Comparison of ENCODE assay signal across 13 mouse cellular contexts in genomic region chr2:168670241-168670640, GRCm38 (mm10).
"Had no signal": no experiment of that assay in that cellular context is flagged by ENCODE, and none has a peak within 500 bp of the region (broad histone marks: within the 10 kb centered on the region; RNA-seq: fewer than 3 reads in every experiment).

No protein-coding gene starts in this region.

- H3K4me3 ChIP-seq: limb, embryonic 15.5 days; midbrain, embryonic 15.5 days; neural tube, embryonic 13.5 days; stomach, embryonic 15.5 days had no signal

- H3K27ac ChIP-seq: kidney, postnatal 0 days; limb, embryonic 15.5 days; liver, embryonic 14.5 days; midbrain, embryonic 15.5 days; neural tube, embryonic 13.5 days; stomach, embryonic 15.5 days had no signal

- DNase-seq: left cerebral cortex, postnatal 4 days; lung, adult 18-20 months; lung, postnatal 36 days; thymus, adult 2 months; thymus, postnatal 25 days had no signal

- H3K4me1 ChIP-seq: limb, embryonic 15.5 days; midbrain, embryonic 15.5 days; neural tube, embryonic 13.5 days; stomach, embryonic 15.5 days had no signal

- ATAC-seq: intestine, embryonic 16.5 days; midbrain, embryonic 15.5 days had no signal

- H3K4me2 ChIP-seq: limb, embryonic 15.5 days; midbrain, embryonic 11.5 days; midbrain, embryonic 15.5 days; neural tube, embryonic 13.5 days; stomach, embryonic 15.5 days had no signal

- H3K27me3 ChIP-seq: limb, embryonic 15.5 days; midbrain, embryonic 15.5 days; neural tube, embryonic 13.5 days; stomach, embryonic 15.5 days had no signal

- H3K9me3 ChIP-seq: limb, embryonic 15.5 days; midbrain, embryonic 15.5 days; neural tube, embryonic 13.5 days; stomach, embryonic 15.5 days had no signal

- H3K9ac ChIP-seq: limb, embryonic 15.5 days; liver, embryonic 14.5 days; midbrain, embryonic 15.5 days; neural tube, embryonic 13.5 days; stomach, embryonic 15.5 days had no signal
